Mouse (Mus musculus): Measurements from ENCODE around the gene Syne1. TPM values are rescaled to one million over a fixed set of nuclear protein-coding genes. Genes with fewer than 3 reads are reported as not detected.
A peak's percentile ranks its signal among the peaks of the same experiment; 100 is the strongest.

Syne1 gene
- total and polyA plus RNA-seq, 2 experiments from 2014 or later, result 25.9 to 71.2 TPM

- DNase-seq (ENCODE audit: low spot score) (no peak), ATAC-seq (ENCODE audit: insufficient read depth, low read depth) (no peak)
- peak overlapping the region; percentile 80 for H3K27ac ChIP-seq (ENCODE audit: low read depth)
- no peaks in the 10 kb centered on the region for H3K27me3 ChIP-seq (ENCODE audit: control insufficient read depth, insufficient read depth, low read length)
- 79% methylated on average over 2 of the region's 2 CpGs for WGBS
- H3K9me3 ChIP-seq (replicated peaks; ENCODE audit: control insufficient read depth, low read length), result no peaks in the 10 kb centered on the region
- no peak overlapping the region for H3K4me3 ChIP-seq (ENCODE audit: low read depth, low read length)
- no peak overlapping the region for H3K9ac ChIP-seq (replicated peaks; ENCODE audit: low read depth, low read length)
- TF ChIP-seq CTCF (IDR thresholded peaks at IDR 0.05; ENCODE audit: low read depth) (no peak), EP300 (IDR thresholded peaks at IDR 0.05; ENCODE audit: low read depth) (no peak)
- no peak overlapping the region; the same call in 1 of the 2 replicates for H3K4me2 ChIP-seq (ENCODE audit: low read depth, low read length)
- no peaks in the 10 kb centered on the region for H3K36me3 ChIP-seq (replicated peaks; ENCODE audit: control insufficient read depth, insufficient read depth, low read length)
- no peaks in the 10 kb centered on the region for H3K4me1 ChIP-seq (ENCODE audit: control insufficient read depth, insufficient read depth)
These were observed 39.8 kb upstream of the Syne1 start for GRCm38 (mm10) chr10:5591061-5591460.

GRCm38 (mm10) chr10:5573328-5573727 is 22.0 kb upstream of the Syne1 start:
- no peak for DNase-seq (ENCODE audit: low spot score)
- no peak for ATAC-seq (ENCODE audit: insufficient read depth, low read depth)
- Histone ChIP-seq H3K9ac (replicated peaks; ENCODE audit: low read depth, low read length) (no peak overlapping the region), H3K4me1 (ENCODE audit: control insufficient read depth, insufficient read depth) (no peaks in the 10 kb centered on the region), H3K4me2 (ENCODE audit: low read depth, low read length) (no peak overlapping the region), H3K27me3 (ENCODE audit: control insufficient read depth, insufficient read depth, low read length) (no peaks in the 10 kb centered on the region), H3K36me3 (replicated peaks; ENCODE audit: control insufficient read depth, insufficient read depth, low read length) (no peaks in the 10 kb centered on the region), H3K27ac (ENCODE audit: low read depth) (no peak overlapping the region), H3K4me3 (ENCODE audit: low read depth, low read length) (no peak overlapping the region), H3K9me3 (replicated peaks; ENCODE audit: control insufficient read depth, low read length) (0 out of 2 replicates have a peak, but pooled peaks cover 5% of the 10 kb centered on the region)
- no peak for TF ChIP-seq EP300 (IDR thresholded peaks at IDR 0.05; ENCODE audit: low read depth)
- no peak for TF ChIP-seq CTCF (IDR thresholded peaks at IDR 0.05; ENCODE audit: low read depth)
- WGBS, result 62% methylated on average over 2 of the region's 2 CpGs

GRCm38 (mm10) chr10:5571332-5571731 is 20.1 kb upstream of the Syne1 start:
- no peaks in the 10 kb centered on the region for H3K27me3 ChIP-seq (ENCODE audit: control insufficient read depth, insufficient read depth, low read length)
- H3K4me2 ChIP-seq (ENCODE audit: low read depth, low read length), result no peak overlapping the region
- H3K36me3 ChIP-seq (replicated peaks; ENCODE audit: control insufficient read depth, insufficient read depth, low read length), result no peaks in the 10 kb centered on the region
- H3K9ac ChIP-seq (replicated peaks; ENCODE audit: low read depth, low read length), result no peak overlapping the region
- ATAC-seq (ENCODE audit: insufficient read depth, low read depth) (no peak), DNase-seq (ENCODE audit: low spot score) (no peak)
- TF ChIP-seq CTCF (IDR thresholded peaks at IDR 0.05; ENCODE audit: low read depth) (no peak), EP300 (IDR thresholded peaks at IDR 0.05; ENCODE audit: low read depth) (no peak)
- H3K4me1 ChIP-seq (ENCODE audit: control insufficient read depth, insufficient read depth), result no peaks in the 10 kb centered on the region
- no peak overlapping the region for H3K4me3 ChIP-seq (ENCODE audit: low read depth, low read length)
- 0 out of 2 replicates have a peak, but pooled peaks cover 5% of the 10 kb centered on the region for H3K9me3 ChIP-seq (replicated peaks; ENCODE audit: control insufficient read depth, low read length)
- 62% methylated on average over 5 of the region's 5 CpGs for WGBS
- H3K27ac ChIP-seq (ENCODE audit: low read depth), result no peak overlapping the region

GRCm38 (mm10) chr10:5570059-5570458 is 18.8 kb upstream of the Syne1 start:
- DNase-seq (ENCODE audit: low spot score) (no peak), ATAC-seq (ENCODE audit: insufficient read depth, low read depth) (no peak)
- 0 out of 2 replicates have a peak, but pooled peaks cover 5% of the 10 kb centered on the region for H3K9me3 ChIP-seq (replicated peaks; ENCODE audit: control insufficient read depth, low read length)
- no peaks in the 10 kb centered on the region for H3K36me3 ChIP-seq (replicated peaks; ENCODE audit: control insufficient read depth, insufficient read depth, low read length)
- no peak overlapping the region for H3K4me3 ChIP-seq (ENCODE audit: low read depth, low read length)
- WGBS, result 61% methylated on average over 8 of the region's 8 CpGs
- no peak for TF ChIP-seq CTCF (IDR thresholded peaks at IDR 0.05; ENCODE audit: low read depth)
- TF ChIP-seq EP300 (IDR thresholded peaks at IDR 0.05; ENCODE audit: low read depth), result no peak
- no peak overlapping the region for H3K9ac ChIP-seq (replicated peaks; ENCODE audit: low read depth, low read length)
- no peaks in the 10 kb centered on the region for H3K27me3 ChIP-seq (ENCODE audit: control insufficient read depth, insufficient read depth, low read length)
- no peak overlapping the region for H3K27ac ChIP-seq (ENCODE audit: low read depth)
- no peak overlapping the region for H3K4me2 ChIP-seq (ENCODE audit: low read depth, low read length)
- no peaks in the 10 kb centered on the region for H3K4me1 ChIP-seq (ENCODE audit: control insufficient read depth, insufficient read depth)

GRCm38 (mm10) chr10:5568991-5569390 is 17.7 kb upstream of the Syne1 start:
- Histone ChIP-seq H3K36me3 (replicated peaks; ENCODE audit: control insufficient read depth, insufficient read depth, low read length) (no peaks in the 10 kb centered on the region), H3K27ac (ENCODE audit: low read depth) (no peak overlapping the region), H3K4me2 (ENCODE audit: low read depth, low read length) (no peak overlapping the region), H3K9ac (replicated peaks; ENCODE audit: low read depth, low read length) (no peak overlapping the region), H3K4me1 (ENCODE audit: control insufficient read depth, insufficient read depth) (no peaks in the 10 kb centered on the region), H3K9me3 (replicated peaks; ENCODE audit: control insufficient read depth, low read length) (no peaks in the 10 kb centered on the region), H3K27me3 (ENCODE audit: control insufficient read depth, insufficient read depth, low read length) (no peaks in the 10 kb centered on the region), H3K4me3 (ENCODE audit: low read depth, low read length) (no peak overlapping the region)
- ATAC-seq (ENCODE audit: insufficient read depth, low read depth), result no peak
- TF ChIP-seq CTCF (IDR thresholded peaks at IDR 0.05; ENCODE audit: low read depth) (no peak), EP300 (IDR thresholded peaks at IDR 0.05; ENCODE audit: low read depth) (no peak)
- no peak for DNase-seq (ENCODE audit: low spot score)
- WGBS, result 85% methylated on average over 4 of the region's 4 CpGs

- 81% methylated on average over 4 of the region's 4 CpGs for WGBS
- Histone ChIP-seq H3K4me3 (ENCODE audit: low read depth, low read length) (no peak overlapping the region), H3K9ac (replicated peaks; ENCODE audit: low read depth, low read length) (no peak overlapping the region), H3K4me1 (ENCODE audit: control insufficient read depth, insufficient read depth) (no peaks in the 10 kb centered on the region), H3K9me3 (replicated peaks; ENCODE audit: control insufficient read depth, low read length) (no peaks in the 10 kb centered on the region), H3K27ac (ENCODE audit: low read depth) (no peak overlapping the region), H3K36me3 (replicated peaks; ENCODE audit: control insufficient read depth, insufficient read depth, low read length) (no peaks in the 10 kb centered on the region), H3K4me2 (ENCODE audit: low read depth, low read length) (no peak overlapping the region), H3K27me3 (ENCODE audit: control insufficient read depth, insufficient read depth, low read length) (no peaks in the 10 kb centered on the region)
- DNase-seq (ENCODE audit: low spot score) (no peak), ATAC-seq (ENCODE audit: insufficient read depth, low read depth) (no peak)
- TF ChIP-seq EP300 (IDR thresholded peaks at IDR 0.05; ENCODE audit: low read depth) (no peak), CTCF (IDR thresholded peaks at IDR 0.05; ENCODE audit: low read depth) (no peak)
These were observed 10.4 kb upstream of the Syne1 start for GRCm38 (mm10) chr10:5561706-5562105.

Measured in heart, postnatal 0 days (tissue).